Mouse (Mus musculus) intestine, embryonic 16.5 days (tissue): ENCODE results near the gene Fnbp1. TPM values are rescaled to one million over a fixed set of nuclear protein-coding genes. Genes with fewer than 3 reads are reported as not detected.

Experiments used
- ATAC-seq: fragments of 200-750 bp; cut with Nextera tagmentation; 2 replicates; pipeline ENCODE4 v1.8.0; 2017; ENCODE audit warnings: moderate TSS enrichment, moderate library complexity
- H3K27ac ChIP-seq: fragments of 300-500 bp; sonication (generic); 2 replicates; pipeline ENCODE4 v1.5.1; 2014; ENCODE audit warnings: mild to moderate bottlenecking, low read length
- H3K27me3 ChIP-seq: fragments of 300-500 bp; sonication (generic); replicated peaks from 2 replicates; pipeline ENCODE4 v1.6.1; 2014; ENCODE audit warnings: low read length, control low read depth, mixed read lengths; ENCODE audit not compliant: control insufficient read depth, insufficient read depth
- H3K36me3 ChIP-seq: fragments of 300-500 bp; sonication (generic); 2 replicates; pipeline ENCODE4 v1.6.1; 2014; ENCODE audit warnings: low read length, control low read depth; ENCODE audit not compliant: control insufficient read depth, insufficient read depth
- H3K4me1 ChIP-seq: fragments of 300-500 bp; sonication (generic); 2 replicates; pipeline ENCODE4 v1.6.1; 2014; ENCODE audit warnings: low read length, control low read depth, mixed read lengths; ENCODE audit not compliant: control insufficient read depth, insufficient read depth
- H3K4me2 ChIP-seq: fragments of 300-500 bp; sonication (generic); 2 replicates; pipeline ENCODE4 v1.6.1; 2014; ENCODE audit warnings: low read depth, low read length, control low read depth
- H3K4me3 ChIP-seq: fragments of 300-500 bp; sonication (generic); 2 replicates; pipeline ENCODE4 v1.5.1; 2014; ENCODE audit warnings: mild to moderate bottlenecking, low read length
- H3K9ac ChIP-seq: fragments of 300-500 bp; sonication (generic); 2 replicates; pipeline ENCODE4 v1.6.1; 2014; ENCODE audit warnings: low read depth, low read length
- H3K9me3 ChIP-seq: fragments of 300-500 bp; sonication (generic); 2 replicates; pipeline ENCODE4 v1.6.1; 2016; ENCODE audit warnings: low read length, control low read depth; ENCODE audit not compliant: control insufficient read depth
- WGBS: fragments of 180-500 bp; shearing (Covaris S2); extraction: QIAGEN DNeasy Blood & Tissue Kit; methylation state at CpG from one replicate; pipeline ENCODE4 v1.1.7; 2014; 5-methylcytosine and 5-hydroxymethylcytosine counted together
- polyA plus RNA-seq: library from polyadenylated mRNA; unstranded; fragments of >200 nt; fragmentation: Nextera tagmentation; extraction: Ambion mirVana; gene quantifications from 2 replicates; pipeline ENCODE4 v1.2.1, GENCODE M21; 2015

Gene Fnbp1
- polyA plus RNA-seq, 1 experiment from 2014 or later = 21.1 TPM

DNA sequence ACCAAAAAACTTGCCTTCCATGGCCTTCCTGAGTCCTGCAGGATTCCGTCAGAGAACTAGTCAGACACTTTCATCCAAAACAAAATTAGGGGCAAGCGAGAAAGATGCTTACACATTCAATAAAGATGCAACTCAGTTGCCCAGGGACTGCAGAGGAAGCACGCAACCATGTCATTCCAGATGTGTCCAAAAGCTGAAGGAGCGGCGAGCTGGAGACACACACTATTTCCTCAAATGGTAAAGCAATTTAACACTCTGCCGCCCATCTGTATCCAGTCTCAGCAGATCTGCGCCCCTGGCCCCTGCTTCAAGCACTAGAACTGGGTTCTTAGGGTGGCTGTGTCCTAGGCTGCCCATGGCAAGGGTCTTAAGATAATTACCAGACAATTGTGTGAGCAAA is 66.0 kb downstream of the Fnbp1 start:
- Histone ChIP-seq H3K4me3 (no peak overlapping the region), H3K27me3 (no peaks in the 10 kb centered on the region), H3K4me1 (no peaks in the 10 kb centered on the region), H3K4me2 (no peak overlapping the region), H3K27ac (no peak overlapping the region), H3K9ac (no peak overlapping the region), H3K9me3 (no peaks in the 10 kb centered on the region), H3K36me3 (peaks cover 3% of the 10 kb centered on the region; the same call in 1 of the 2 replicates)
- WGBS = 93% methylated on average over 7 of the region's 7 CpGs
- ATAC-seq = no peak

DNA sequence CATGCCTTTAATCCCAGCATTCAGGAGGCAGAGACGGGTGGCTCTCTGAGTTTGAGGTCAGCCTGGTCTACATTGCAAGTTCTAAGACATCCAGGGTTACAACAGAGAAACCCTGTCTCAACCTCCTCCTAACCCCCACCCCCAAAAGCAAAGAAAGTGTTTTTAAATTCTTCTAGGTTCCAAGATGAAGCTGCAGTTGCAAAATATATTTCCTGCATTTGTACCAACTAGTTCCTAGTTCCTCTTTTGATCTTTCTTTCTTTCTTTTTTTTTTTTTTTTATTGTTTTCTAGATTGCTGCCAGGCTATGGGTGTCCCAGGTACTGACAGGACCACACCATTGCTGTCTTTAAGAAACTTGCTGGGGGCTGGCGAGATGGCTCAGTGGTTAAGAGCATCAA is 66.6 kb downstream of the Fnbp1 start:
- WGBS = 89% methylated on average over 2 of the region's 2 CpGs
- H3K27me3 ChIP-seq = no peaks in the 10 kb centered on the region
- H3K27ac ChIP-seq = no peak overlapping the region
- peaks cover 3% of the 10 kb centered on the region; the same call in 1 of the 2 replicates for H3K36me3 ChIP-seq
- H3K4me1 ChIP-seq = no peaks in the 10 kb centered on the region
- ATAC-seq = no peak
- H3K4me2 ChIP-seq = no peak overlapping the region
- H3K9me3 ChIP-seq = no peaks in the 10 kb centered on the region
- no peak overlapping the region for H3K4me3 ChIP-seq
- H3K9ac ChIP-seq = no peak overlapping the region

DNA sequence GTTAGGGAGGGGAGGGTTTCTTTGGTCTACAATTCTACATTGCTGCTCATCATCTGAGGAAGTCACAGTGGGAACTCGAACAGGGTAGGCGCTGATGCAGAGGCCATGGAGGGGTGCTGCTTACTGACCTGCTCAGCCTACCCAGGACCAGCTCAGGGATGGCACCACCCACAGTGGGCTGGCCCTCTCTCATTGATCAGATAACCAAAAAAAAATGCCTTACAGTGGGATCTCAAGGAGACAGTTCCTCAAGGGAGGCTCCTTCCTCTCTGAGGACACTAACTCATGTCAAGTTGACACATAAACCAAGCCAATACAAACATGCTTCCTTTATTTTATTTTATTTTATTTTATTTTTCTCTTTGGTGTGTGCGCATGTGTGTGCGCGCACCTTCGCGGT is 72.3 kb downstream of the Fnbp1 start:
- H3K9ac ChIP-seq = no peak overlapping the region
- no peak overlapping the region for H3K27ac ChIP-seq
- no peak for ATAC-seq
- H3K4me3 ChIP-seq = no peak overlapping the region
- peaks cover 3% of the 10 kb centered on the region; the same call in 1 of the 2 replicates for H3K36me3 ChIP-seq
- H3K4me2 ChIP-seq = no peak overlapping the region
- no peaks in the 10 kb centered on the region for H3K27me3 ChIP-seq
- 93% methylated on average over 7 of the region's 7 CpGs for WGBS
- H3K9me3 ChIP-seq = no peaks in the 10 kb centered on the region
- peaks cover 6% of the 10 kb centered on the region for H3K4me1 ChIP-seq

DNA sequence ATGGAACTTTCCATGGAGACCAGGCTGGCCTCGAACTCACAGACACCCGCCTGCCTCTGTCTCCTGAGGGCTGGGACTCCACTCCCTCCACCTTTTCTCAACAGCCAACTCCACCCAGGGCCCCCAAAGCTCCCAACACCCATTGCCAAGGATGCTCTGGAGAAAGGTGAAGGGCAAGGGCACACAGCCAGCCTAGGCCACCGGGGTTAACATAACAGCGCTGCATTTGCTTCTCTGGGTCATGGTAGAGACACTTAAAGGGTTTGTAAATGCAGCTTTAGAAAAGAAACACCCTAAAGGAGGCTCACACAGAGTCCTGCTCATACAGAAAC is 72.7 kb downstream of the Fnbp1 start:
- H3K4me3 ChIP-seq = no peak overlapping the region
- 89% methylated on average over 4 of the region's 4 CpGs for WGBS
- no peak for ATAC-seq

DNA sequence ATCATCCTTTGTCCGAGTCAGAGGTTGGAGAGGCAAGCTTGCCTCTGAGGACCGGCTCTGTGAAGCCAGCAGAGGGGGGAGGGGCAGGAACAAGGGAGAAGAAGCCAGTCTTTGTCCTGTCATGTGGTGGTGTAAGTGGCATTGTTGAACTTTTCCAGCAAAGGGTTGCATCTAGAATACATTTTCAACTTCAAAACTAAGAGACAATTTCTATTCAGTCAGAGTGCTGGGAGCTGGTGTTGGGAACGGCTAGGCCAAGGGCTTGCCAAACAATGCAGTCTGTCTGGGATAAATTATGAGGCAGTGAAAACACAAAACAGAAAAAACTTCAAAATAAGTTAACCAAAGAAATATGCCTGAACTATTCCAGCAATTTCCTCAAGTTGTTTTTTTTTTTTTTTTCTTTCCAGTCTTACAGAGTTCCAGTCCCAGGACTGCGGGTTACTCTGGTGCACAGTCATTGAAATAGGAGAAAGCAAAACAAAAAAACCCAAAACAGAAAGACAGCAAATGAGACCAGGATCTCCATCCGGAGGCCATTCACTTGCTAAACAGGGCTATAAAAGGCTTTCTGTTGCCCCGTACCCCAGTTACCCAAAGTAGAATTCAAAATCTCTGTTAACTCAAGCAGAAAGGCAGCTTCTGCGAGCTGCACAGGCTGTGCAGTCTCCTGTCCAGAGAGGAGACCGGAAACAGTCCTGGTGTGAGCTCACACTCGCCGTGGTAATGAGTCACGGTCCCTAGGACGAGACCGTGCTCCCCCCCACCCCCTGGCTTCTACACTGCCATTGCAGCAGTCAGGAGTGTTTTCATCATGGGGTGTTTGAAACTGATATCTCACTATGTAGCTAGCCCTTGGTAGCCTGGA is 73.3 kb downstream of the Fnbp1 start:
- Histone ChIP-seq H3K36me3 (peaks cover 3% of the 10 kb centered on the region; the same call in 1 of the 2 replicates), H3K4me2 (no peak overlapping the region), H3K4me3 (no peak overlapping the region), H3K9ac (no peak overlapping the region), H3K27ac (peak overlapping the region; percentile 61), H3K4me1 (peaks cover 6% of the 10 kb centered on the region), H3K9me3 (no peaks in the 10 kb centered on the region), H3K27me3 (no peaks in the 10 kb centered on the region)
- 46% methylated on average over 13 of the region's 13 CpGs for WGBS
- no peak for ATAC-seq

More for the DNA sequence above, 72.7 kb downstream of the Fnbp1 start:
- Histone ChIP-seq H3K36me3 (peaks cover 3% of the 10 kb centered on the region; the same call in 1 of the 2 replicates), H3K4me1 (peaks cover 6% of the 10 kb centered on the region), H3K27me3 (no peaks in the 10 kb centered on the region), H3K27ac (peak overlapping the region; percentile 61), H3K9ac (no peak overlapping the region), H3K4me2 (no peak overlapping the region), H3K9me3 (no peaks in the 10 kb centered on the region)

DNA sequence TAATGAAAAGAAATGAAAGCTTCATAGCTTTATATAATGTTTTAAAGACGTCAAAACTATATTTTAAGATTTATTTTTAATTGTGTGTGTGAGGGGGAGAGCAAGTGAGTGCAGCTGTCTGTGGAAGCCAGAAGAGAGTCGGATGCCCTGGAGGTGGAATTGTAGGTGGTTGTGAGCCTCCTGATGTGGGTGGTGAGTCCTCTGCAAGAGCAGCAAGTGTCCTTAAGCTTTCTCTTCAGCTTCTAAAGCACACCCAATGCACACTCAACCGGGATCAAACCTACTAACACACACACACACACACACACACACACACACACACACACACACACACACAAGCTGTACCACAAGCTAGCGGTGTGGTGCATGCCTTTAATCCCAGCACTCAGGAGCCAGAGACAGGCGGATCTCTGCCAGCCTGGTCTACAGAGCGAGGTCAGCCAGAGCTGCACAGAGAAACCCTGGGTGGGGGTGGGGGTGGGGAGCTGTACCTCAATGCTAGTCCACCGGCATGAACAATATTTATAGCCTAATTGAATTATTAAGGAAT is 74.0 kb downstream of the Fnbp1 start:
- no peaks in the 10 kb centered on the region for H3K9me3 ChIP-seq
- no peak overlapping the region for H3K4me2 ChIP-seq
- no peaks in the 10 kb centered on the region for H3K36me3 ChIP-seq
- peak overlapping the region; percentile 11; the same call in 1 of the 2 replicates for H3K27ac ChIP-seq
- H3K4me3 ChIP-seq = no peak overlapping the region
- WGBS = 72% methylated on average over 7 of the region's 7 CpGs
- H3K9ac ChIP-seq = no peak overlapping the region
- H3K27me3 ChIP-seq = no peaks in the 10 kb centered on the region
- no peak for ATAC-seq
- peaks cover 6% of the 10 kb centered on the region for H3K4me1 ChIP-seq

DNA sequence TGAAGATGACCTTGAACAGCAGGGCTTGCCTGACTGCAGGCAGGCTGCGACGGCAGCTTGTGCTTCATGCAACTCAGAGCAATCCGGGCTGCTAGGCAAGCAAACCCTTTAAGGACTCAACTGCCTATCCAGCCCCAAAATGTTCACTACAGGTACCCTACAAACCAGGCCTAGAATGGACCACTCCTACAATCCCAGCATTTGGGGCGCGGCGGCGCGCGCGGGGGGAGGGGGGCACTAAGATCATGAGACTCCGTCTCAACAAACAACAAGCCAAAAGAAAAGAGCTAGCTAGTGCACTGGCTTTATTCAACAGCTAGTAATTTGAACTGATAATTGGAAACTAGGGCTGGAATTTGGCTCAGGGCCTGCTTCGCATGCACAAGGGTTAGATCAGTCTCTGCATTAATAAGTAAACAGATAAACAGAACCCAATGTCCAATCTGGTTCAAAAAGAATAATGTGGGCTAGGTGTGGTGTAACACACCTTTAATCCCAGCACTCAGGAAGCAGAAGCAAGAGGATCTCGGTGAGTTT is 74.7 kb downstream of the Fnbp1 start:
- H3K27ac ChIP-seq = no peak overlapping the region
- 83% methylated on average over 13 of the region's 13 CpGs for WGBS

DNA sequence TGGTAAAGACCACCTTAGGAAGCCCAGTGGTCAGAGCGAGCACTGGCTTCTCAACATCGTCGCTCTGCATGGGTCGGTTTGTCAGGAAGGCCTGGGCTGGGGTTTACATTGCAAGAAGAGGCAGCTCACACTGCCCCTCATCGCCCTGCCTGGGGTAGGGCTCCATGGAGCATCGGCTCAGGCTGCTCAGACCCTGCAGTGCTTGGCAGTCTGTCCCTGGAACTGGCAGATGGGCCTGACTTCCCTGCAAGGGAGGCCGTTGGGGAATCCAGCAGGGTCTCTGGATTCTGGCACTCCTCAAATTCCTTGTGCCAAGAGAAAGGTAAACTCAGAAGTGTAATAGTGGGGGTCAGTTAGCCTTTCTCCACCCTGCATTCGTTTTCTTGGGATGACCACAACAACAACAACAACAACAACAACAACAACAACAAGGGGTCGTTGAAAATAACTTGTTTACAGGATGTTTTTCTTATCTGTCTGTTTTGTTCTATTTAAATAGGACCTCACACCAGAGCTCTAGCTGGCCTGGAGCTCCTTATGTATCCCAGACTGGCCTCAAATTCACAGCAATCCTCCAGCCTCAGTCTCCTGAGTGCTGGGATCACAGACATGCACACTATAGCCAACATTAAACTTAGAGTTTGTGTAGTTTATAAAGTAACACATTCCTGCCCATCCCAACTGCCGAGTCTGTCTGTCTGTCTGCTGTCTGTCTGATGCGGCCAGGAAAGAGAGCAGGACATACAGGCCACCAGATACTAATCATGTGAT is 75.6 kb downstream of the Fnbp1 start:
- no peak overlapping the region for H3K4me3 ChIP-seq
- no peak overlapping the region for H3K27ac ChIP-seq
- H3K36me3 ChIP-seq = no peaks in the 10 kb centered on the region
- no peak overlapping the region for H3K9ac ChIP-seq
- peaks cover 6% of the 10 kb centered on the region for H3K4me1 ChIP-seq
- H3K27me3 ChIP-seq = no peaks in the 10 kb centered on the region
- H3K4me2 ChIP-seq = no peak overlapping the region
- 79% methylated on average over 11 of the region's 11 CpGs for WGBS
- no peak for ATAC-seq
- H3K9me3 ChIP-seq = no peaks in the 10 kb centered on the region

More for the DNA sequence above, 74.7 kb downstream of the Fnbp1 start:
- Histone ChIP-seq H3K9ac (no peak overlapping the region), H3K4me3 (no peak overlapping the region), H3K9me3 (no peaks in the 10 kb centered on the region), H3K27me3 (no peaks in the 10 kb centered on the region), H3K4me1 (peaks cover 6% of the 10 kb centered on the region), H3K4me2 (no peak overlapping the region), H3K36me3 (no peaks in the 10 kb centered on the region)
- ATAC-seq = no peak
